Mouse (Mus musculus) lung, postnatal 36 days (tissue): Measurements from ENCODE around the gene Mrc2.

Experiments
- DNase-seq: peaks from one replicate; pipeline ENCODE4 v3.0.0; 2022; ENCODE audit warnings: mixed read lengths

Gene Mrc2

GRCm38 (mm10) chr11:105311291-105311975, 19.0 kb downstream of the Mrc2 start:
- peak; percentile 75 for DNase-seq

- DNase-seq: no peak
These were observed 20.0 kb downstream of the Mrc2 start for GRCm38 (mm10) chr11:105312311-105312942.

GRCm38 (mm10) chr11:105312972-105313632, 20.7 kb downstream of the Mrc2 start:
- peak; percentile 64 for DNase-seq

- DNase-seq: no peak
These were observed 21.2 kb downstream of the Mrc2 start for GRCm38 (mm10) chr11:105313633-105314014.

GRCm38 (mm10) chr11:105315296-105315695, 22.9 kb downstream of the Mrc2 start:
- DNase-seq: peak; percentile 34

- DNase-seq: no peak
These were observed 23.7 kb downstream of the Mrc2 start for GRCm38 (mm10) chr11:105316121-105316520.

- no peak for DNase-seq
These were observed 25.3 kb downstream of the Mrc2 start for GRCm38 (mm10) chr11:105317769-105318168.

GRCm38 (mm10) chr11:105321090-105321489, 28.6 kb downstream of the Mrc2 start:
- DNase-seq: no peak

- DNase-seq: peak; percentile 45
These were observed 31.1 kb downstream of the Mrc2 start for GRCm38 (mm10) chr11:105323530-105323929.

- DNase-seq: no peak
These were observed 34.7 kb downstream of the Mrc2 start for GRCm38 (mm10) chr11:105327101-105327500.

GRCm38 (mm10) chr11:105329962-105330361, 37.5 kb downstream of the Mrc2 start:
- DNase-seq: no peak

- no peak for DNase-seq
These were observed 38.7 kb downstream of the Mrc2 start for GRCm38 (mm10) chr11:105331129-105331528.

- DNase-seq: peak; percentile 59
These were observed 39.3 kb downstream of the Mrc2 start for GRCm38 (mm10) chr11:105331732-105332131.

GRCm38 (mm10) chr11:105332468-105332867, 40.0 kb downstream of the Mrc2 start:
- DNase-seq: peak; percentile 78

GRCm38 (mm10) chr11:105333867-105334670, 41.6 kb downstream of the Mrc2 start:
- no peak for DNase-seq

- no peak for DNase-seq
These were observed 46.4 kb downstream of the Mrc2 start for GRCm38 (mm10) chr11:105338596-105339390.

- DNase-seq: peak; percentile 74
These were observed 52.8 kb downstream of the Mrc2 start for GRCm38 (mm10) chr11:105345284-105345683.

GRCm38 (mm10) chr11:105347162-105348161, 55.0 kb downstream of the Mrc2 start:
- peak; percentile 87 for DNase-seq

- DNase-seq: no peak
These were observed 56.1 kb downstream of the Mrc2 start for GRCm38 (mm10) chr11:105348495-105348982.

GRCm38 (mm10) chr11:105349780-105350324, 57.4 kb downstream of the Mrc2 start:
- no peak for DNase-seq
